Mouse (Mus musculus) cerebellum, adult 9-11 months (tissue): ENCODE data around the gene Gm3183.
"Not testable (repeated sequence)": the region's sequence is repeated elsewhere in the genome, so short reads cannot be mapped to it uniquely, and the experiment has no call there.

Experiments
- DNase-seq: peaks from one replicate; pipeline ENCODE4 v3.0.0; 2022

Gene Gm3183

GRCm38 (mm10) chr5:94865136-94865535 is at the start of gene Gm3183:
TSS of gene Gm3183 (plus strand) at chr5:94865436.
- DNase-seq: not testable (repeated sequence)
